Mouse (Mus musculus) megakaryocyte-erythroid progenitor cell, adult 5-6 weeks (primary cell): ENCODE measurements at regions not wholly inside any gene's neighbourhood (a gene's known extent, or its start where the extent isn't known, plus 50 kb on each side); places are given as distances from the start of the nearest gene placed in this dataset.
A peak's percentile ranks its signal among the peaks of the same experiment; 100 is the strongest.

Source experiments
- ATAC-seq: replicated peaks from 2 replicates; pipeline ENCODE4 v1.8.0; 2016; ENCODE audit warnings: mild to moderate bottlenecking, inconsistent platforms; ENCODE audit not compliant: severe bottlenecking, poor library complexity, low FRiP score, low TSS enrichment

DNA sequence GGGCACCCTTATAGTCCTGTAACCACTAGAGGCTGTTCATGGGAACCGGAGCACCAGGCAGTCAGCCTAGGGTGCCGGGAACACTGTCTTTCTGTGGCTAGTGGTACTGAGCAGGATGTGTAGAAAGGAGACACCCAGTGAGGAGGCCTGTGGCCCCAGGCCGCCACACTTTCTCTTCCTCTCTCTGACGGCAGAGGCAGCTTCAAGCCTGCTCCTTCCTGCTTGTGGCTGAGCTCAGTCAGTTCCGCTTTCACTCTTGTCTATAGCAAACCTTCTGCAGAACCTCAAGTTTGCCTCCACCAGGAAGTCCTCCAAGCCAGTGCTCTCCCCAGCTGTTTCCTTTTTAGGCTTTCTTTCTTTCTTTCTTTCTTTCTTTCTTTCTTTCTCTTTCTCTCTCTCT is 197.2 kb downstream of the Uaca start:
- ATAC-seq, result 0 out of 2 replicates have a peak, but pooled peaks have one; percentile 50

- ATAC-seq, result no peak
These were observed 199.3 kb downstream of the Uaca start for GRCm38 (mm10) chr9:60993661-60994060.

DNA sequence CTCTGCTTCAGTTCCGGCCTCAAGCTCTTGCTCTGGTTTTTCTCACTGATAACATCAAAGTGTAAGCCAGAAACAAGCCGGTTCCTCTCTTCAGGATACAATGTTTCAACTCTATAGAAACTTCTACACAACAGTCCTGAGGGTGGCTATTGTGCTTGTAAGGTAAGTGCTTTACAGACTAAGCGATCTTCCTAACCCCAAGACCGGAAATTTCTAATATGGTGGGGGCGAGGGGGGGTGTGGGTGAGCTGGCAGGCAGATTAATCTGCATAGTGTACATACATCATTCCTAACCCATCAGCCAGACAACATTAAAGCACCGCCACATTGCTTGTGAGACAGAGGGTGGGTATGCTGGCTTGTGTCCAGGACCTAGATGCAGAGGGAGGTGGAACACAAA is 200.8 kb downstream of the Uaca start:
- ATAC-seq, result no peak

DNA sequence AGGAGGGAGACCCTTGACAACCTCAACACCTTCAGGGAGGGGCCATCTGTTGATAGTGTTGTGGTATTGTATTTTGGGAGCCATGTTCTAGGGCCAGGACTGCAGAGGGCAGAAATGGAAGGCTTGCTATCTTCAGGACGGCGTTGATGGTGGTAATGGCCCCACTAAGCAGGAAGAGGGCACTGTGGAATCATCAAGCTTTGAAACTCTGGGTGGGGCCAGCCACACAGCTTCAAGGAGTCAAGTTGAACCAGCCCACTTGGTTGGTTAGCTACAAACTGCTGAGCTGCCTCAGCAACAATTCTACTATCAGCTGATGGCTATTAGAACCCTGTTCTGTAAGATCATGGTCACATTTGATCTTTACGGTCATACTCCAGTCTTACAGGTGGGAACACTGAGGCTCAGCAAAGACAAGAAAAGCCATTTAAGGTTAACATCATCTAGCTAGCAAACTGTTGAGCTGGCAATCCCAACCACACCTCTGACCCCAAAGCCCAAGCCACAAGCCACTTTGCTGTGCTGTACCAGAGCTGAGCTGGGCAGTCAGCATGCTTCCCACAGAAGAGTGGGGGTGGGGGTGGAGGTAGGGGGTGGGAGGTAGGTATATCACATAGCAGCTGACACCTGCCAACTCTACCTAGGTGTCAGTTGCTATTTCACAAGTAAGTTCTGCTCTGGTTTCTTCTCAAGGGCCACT is 203.9 kb downstream of the Uaca start:
- peak; percentile 71 for ATAC-seq

- ATAC-seq, result peak; percentile 77
These were observed 204.7 kb downstream of the Uaca start for GRCm38 (mm10) chr9:60999001-60999529.

GRCm38 (mm10) chr9:61000232-61000631 is 205.9 kb downstream of the Uaca start:
- no peak for ATAC-seq

GRCm38 (mm10) chr9:61002572-61002971 is 208.2 kb downstream of the Uaca start:
- no peak for ATAC-seq

DNA sequence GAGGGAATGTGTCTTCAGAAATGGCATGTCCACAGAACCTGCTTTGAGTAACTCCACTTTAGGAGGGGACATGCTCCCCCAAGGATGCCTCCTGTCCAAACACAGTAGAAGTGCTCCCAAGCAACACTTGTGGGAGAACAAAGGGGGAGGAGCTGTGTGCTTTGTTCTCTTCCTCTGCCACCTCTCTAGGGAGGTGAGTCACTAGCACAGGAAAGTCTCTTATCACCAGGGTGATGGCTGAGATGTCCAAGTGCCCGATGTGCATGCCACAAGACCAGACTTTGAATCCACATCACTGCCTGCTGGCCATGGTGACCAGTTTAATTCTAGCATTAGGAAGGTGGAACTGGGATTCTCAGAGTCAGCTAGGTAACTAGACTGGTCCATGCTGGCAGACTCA is 214.1 kb downstream of the Uaca start:
- ATAC-seq, result no peak

DNA sequence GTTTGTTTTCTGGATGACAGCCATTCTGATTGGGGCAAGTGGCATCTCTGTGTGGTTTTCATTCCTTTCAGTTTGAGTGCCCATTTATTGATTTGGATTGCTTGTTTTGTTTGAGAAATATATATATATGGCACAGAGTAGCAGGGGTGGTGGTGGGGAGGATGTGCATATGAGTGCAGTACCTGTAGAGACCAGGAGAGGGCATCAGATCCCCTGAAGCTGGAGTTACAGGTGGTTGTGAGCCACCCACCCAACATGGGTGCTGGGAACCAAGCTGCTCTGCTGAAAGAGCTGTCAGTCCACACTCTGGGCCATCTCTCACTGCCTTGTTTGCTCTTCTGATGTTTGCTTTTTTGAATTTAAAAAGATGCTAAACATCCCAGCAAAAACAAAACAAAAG is 216.7 kb downstream of the Uaca start:
- no peak for ATAC-seq

GRCm38 (mm10) chr9:61012771-61013540 is 218.6 kb downstream of the Uaca start:
- peak; percentile 78 for ATAC-seq

GRCm38 (mm10) chr9:61014151-61014550 is 219.8 kb downstream of the Uaca start:
- ATAC-seq, result no peak

DNA sequence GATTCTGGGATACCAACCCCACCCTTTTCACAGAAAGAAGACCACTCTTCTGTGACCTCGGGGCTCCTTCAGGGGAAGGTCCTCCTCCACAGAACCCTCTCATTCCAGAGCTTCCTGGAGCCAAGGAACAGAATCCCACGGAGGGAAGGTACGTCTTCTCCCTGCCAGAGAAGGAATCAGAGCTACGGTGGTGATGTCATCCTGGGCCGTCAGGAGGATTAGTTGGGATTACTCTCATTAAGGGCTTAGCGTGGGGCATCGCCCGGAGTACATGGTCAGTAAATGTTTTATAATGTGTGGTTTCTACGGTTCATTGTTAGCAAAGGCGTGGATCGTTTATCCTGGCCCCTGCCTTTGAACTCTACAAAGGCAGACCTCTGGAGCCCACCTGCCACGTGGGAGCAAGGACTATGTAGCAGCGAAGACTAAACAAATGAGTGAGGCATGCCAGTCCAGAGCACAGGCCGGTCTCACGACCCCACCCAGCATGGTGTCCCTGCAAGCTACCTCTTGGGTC is 221.1 kb downstream of the Uaca start:
- no peak for ATAC-seq

DNA sequence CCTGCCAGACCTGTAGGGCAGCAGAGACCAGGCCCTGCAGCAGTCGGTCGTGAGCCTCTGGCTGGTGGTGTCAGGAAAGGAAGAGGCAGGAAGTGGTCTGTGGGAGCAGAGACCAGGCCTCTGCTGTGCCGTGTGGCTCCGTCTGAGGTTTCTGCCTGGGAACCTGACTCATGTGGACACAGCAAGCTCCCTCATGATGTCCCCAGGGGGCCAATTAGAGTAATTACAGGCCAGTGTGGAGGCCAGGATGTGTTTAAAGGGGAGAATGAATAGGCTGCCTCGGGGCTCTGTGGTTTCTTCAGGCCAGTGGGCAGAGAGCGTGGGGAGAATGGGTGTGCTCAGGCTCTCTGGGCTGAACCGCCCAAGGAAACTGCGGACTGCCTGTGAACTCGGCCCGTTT is 222.3 kb downstream of the Uaca start:
- no peak for ATAC-seq

DNA sequence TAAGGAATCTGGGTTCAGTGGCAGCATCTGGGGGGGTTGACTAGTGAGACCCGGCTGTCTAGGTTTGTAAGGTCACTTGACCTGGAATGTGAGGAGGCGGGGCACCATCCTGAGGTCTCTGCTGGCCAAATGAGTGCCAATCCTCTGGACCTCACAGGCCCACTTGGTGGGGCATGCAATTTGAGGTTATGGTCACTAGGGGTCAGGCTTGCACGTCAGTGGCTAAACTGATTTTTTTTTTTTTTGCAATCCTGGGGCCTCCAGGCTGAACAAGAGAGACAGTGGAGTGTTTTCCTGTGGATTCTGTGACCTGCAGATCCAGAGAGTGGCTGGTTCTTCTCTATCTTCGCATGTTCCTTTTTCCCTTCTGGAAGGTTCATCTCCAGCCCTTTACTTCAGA is 225.6 kb downstream of the Uaca start:
- ATAC-seq, result no peak

DNA sequence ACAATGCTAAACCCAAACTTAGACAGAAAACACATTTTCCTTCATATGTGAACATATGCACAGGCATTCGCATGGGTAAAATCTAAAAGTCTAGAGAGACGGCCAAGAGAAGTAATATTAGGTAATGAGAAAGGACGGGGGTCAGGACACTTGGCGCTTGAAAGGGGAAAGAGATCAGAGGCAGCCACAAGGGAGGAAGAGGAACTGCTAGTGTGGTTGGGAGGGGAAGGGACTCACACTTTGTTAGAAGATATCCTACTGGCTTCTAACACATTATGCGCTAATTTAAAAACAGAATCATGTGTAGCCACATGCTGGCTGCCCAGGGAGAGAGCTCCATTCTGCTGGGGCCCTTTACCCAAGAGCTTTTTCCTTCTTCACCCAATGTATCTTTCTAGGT is 227.5 kb downstream of the Uaca start:
- ATAC-seq, result no peak

DNA sequence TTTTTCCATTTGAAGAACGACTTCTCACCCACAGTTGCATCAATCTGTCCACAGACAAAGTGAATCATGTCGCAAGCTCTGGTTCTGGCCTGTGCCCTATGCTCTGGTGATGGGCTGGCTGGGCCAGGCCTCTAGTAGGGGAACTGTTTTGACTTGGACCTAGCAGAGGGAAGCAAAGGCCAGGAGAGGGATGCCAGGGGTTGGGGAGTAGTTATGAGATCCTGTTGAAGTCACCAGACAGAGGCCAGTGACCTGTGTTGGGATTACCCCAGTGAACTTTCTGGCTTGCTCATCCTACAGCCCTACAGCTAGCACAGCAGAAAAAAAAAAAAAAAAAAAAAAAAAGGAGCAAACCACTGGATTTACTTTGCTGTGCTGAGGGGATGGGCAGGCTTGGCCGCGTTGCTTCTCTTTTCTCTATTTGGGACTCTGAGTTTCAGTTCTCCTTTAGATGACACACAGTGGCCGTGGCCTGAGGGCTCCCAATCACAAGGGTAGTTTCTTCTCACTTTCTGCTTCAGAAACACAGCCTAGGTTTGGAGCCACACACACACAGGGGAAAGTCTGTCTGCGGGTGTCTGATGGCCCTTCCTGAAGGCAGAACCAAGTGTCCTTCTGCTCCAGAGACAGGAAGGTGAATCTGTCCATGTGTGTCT is 228.2 kb downstream of the Uaca start:
- no peak for ATAC-seq

GRCm38 (mm10) chr9:61025341-61025740 is 231.0 kb downstream of the Uaca start:
- no peak for ATAC-seq

GRCm38 (mm10) chr9:61028775-61029401 is 234.5 kb downstream of the Uaca start:
- no peak for ATAC-seq

GRCm38 (mm10) chr9:61031699-61032447 is 237.5 kb downstream of the Uaca start:
- no peak for ATAC-seq
